Mouse (Mus musculus) ES-Bruce4 (cell line): Measurements from ENCODE around the gene Fam120a.

Experiments
- CTCF ChIP-seq: IDR thresholded peaks from one replicate; pipeline ENCODE4 v1.8.1; 2011; ENCODE audit warnings: low read depth, low read length
- EP300 ChIP-seq: IDR thresholded peaks from 2 replicates; pipeline ENCODE4 v1.6.1; 2011; ENCODE audit warnings: low read depth, low read length; ENCODE audit not compliant: insufficient read depth
- POLR2A ChIP-seq: IDR thresholded peaks from one replicate; pipeline ENCODE4 v1.8.1; 2011; ENCODE audit warnings: low read length; ENCODE audit not compliant: insufficient read depth

DNA sequence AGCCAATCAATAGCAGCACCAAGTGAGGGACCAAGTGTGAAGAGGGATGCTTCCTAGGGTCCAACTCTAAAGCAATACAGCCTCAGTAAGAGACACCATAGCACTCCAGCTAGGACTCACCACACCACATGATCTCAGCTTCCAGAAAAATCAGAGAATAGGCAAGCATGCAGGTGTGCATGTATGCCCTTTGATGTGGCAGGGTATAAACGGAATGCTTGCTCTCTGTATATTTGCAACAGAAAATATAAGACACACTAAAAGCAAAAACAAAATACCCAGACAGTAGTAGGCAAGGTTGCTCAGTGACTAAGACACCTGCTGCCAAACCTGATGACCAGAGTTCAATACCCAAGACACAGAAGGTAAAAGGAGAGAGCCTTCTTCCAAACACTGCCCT is 124.3 kb downstream of the Fam120a start:
- TF ChIP-seq POLR2A, result no peak
- TF ChIP-seq CTCF, result no peak
- no peak for TF ChIP-seq EP300
